Mouse (Mus musculus) CH12.LX (cell line): ENCODE data around the gene Hist1h2af. TPM values are rescaled to one million over a fixed set of nuclear protein-coding genes. Genes with fewer than 3 reads are reported as not detected.
A peak's percentile ranks its signal among the peaks of the same experiment; 100 is the strongest.
"Not testable (repeated sequence)": the region's sequence is repeated elsewhere in the genome, so short reads cannot be mapped to it uniquely, and the experiment has no call there.

Experiments
- DNase-seq: peaks from one replicate; pipeline ENCODE4 v3.0.0-alpha.2; 2013; ENCODE audit errors: extremely low read depth
- H3K27ac ChIP-seq: 2 replicates; pipeline ENCODE4 v1.5.1; 2012; ENCODE audit warnings: low read depth, mild to moderate bottlenecking, control low read depth, moderate library complexity; ENCODE audit not compliant: insufficient read depth
- H3K27me3 ChIP-seq: replicated peaks from 2 replicates; pipeline ENCODE3; 2012; ENCODE audit warnings: inconsistent platforms
- H3K36me3 ChIP-seq, 2 experiments: replicated peaks in 1 of 2; 2 replicates each; pipeline versions ENCODE3 to v1.6.1; 2012; ENCODE audit warnings: inconsistent platforms in 1 of 2, low read length in 1 of 2, mild to moderate bottlenecking in 1 of 2, mixed read lengths in 1 of 2, moderate library complexity in 1 of 2; ENCODE audit not compliant: control insufficient read depth in 1 of 2, insufficient read depth in 1 of 2
- H3K4me1 ChIP-seq, 2 experiments: 2 replicates each; pipeline ENCODE4 v1.6.1; 2012; ENCODE audit warnings: inconsistent platforms in 1 of 2, moderate library complexity in 1 of 2; ENCODE audit not compliant: insufficient read depth in 2 of 2, control insufficient read depth in 1 of 2
- H3K4me2 ChIP-seq: 2 replicates; pipeline ENCODE4 v1.6.1; 2012; ENCODE audit warnings: low read depth, mild to moderate bottlenecking, control low read depth; ENCODE audit not compliant: poor library complexity, insufficient read depth, severe bottlenecking
- H3K4me3 ChIP-seq, 3 experiments: fragments of 150-350 bp in 1 of 3; sonication (generic) in 1 of 3; replicated peaks in 1 of 3; 2 replicates each; pipeline versions ENCODE3 to v1.5.1; 2011 to 2012; ENCODE audit warnings: low read depth in 2 of 3, low read length in 2 of 3, mild to moderate bottlenecking in 2 of 3, moderate library complexity in 2 of 3, control low read depth in 1 of 3, improper control_type of control experiment in 1 of 3, inconsistent platforms in 1 of 3, mixed read lengths in 1 of 3; ENCODE audit not compliant: poor library complexity in 1 of 3
- H3K79me2 ChIP-seq: replicated peaks from 2 replicates; pipeline ENCODE4 v1.6.1; 2012; ENCODE audit warnings: mild to moderate bottlenecking, moderate library complexity; ENCODE audit not compliant: control insufficient read depth, poor library complexity, insufficient read depth, severe bottlenecking; ENCODE audit errors: extremely low read depth
- H3K9ac ChIP-seq: 2 replicates; pipeline ENCODE4 v1.6.1; 2012; ENCODE audit warnings: low read depth, mild to moderate bottlenecking, control low read depth, moderate library complexity; ENCODE audit not compliant: insufficient read depth
- H3K9me3 ChIP-seq: replicated peaks from 2 replicates; pipeline ENCODE3; 2012; ENCODE audit warnings: low read length, inconsistent platforms, mixed read lengths
- BHLHE40 ChIP-seq: IDR thresholded peaks from 2 replicates; pipeline ENCODE4 v1.6.1; 2011; ENCODE audit warnings: mild to moderate bottlenecking, low read depth, low read length, improper control_type of control experiment
- CHD1 ChIP-seq: IDR thresholded peaks from 2 replicates; pipeline ENCODE4 v1.6.1; 2012; ENCODE audit warnings: low read depth, low read length, improper control_type of control experiment, inconsistent platforms
- CTCF ChIP-seq, 2 experiments: IDR thresholded peaks in 1 of 2; conservative IDR thresholded peaks in 1 of 2; 2 replicates each; pipeline ENCODE4 v1.5.1; 2011 to 2012; ENCODE audit warnings: low read depth in 2 of 2, low read length in 2 of 2, improper control_type of control experiment in 1 of 2, inconsistent platforms in 1 of 2, mild to moderate bottlenecking in 1 of 2, moderate library complexity in 1 of 2
- E2F4 ChIP-seq: IDR thresholded peaks from 2 replicates; pipeline ENCODE4 v1.6.1; 2011; ENCODE audit warnings: low read depth, low read length, improper control_type of control experiment; ENCODE audit not compliant: insufficient replicate concordance
- ELF1 ChIP-seq: IDR thresholded peaks from 2 replicates; pipeline ENCODE4 v1.6.1; 2014; ENCODE audit warnings: low read depth, mild to moderate bottlenecking, inconsistent platforms, low read length, improper control_type of control experiment
- ETS1 ChIP-seq: conservative IDR thresholded peaks from 2 replicates; pipeline ENCODE4 v1.6.1; 2012; ENCODE audit warnings: low read depth, mild to moderate bottlenecking, inconsistent platforms, low read length, improper control_type of control experiment, moderate library complexity
- HCFC1 ChIP-seq: IDR thresholded peaks from 2 replicates; pipeline ENCODE4 v1.6.1; 2012; ENCODE audit warnings: low read depth, mild to moderate bottlenecking, inconsistent platforms, low read length, improper control_type of control experiment
- IRF4 ChIP-seq: IDR thresholded peaks from 2 replicates; pipeline ENCODE4 v1.6.1; 2014; ENCODE audit warnings: low read depth, mild to moderate bottlenecking, inconsistent platforms, low read length, improper control_type of control experiment
- JUN ChIP-seq: IDR thresholded peaks from 2 replicates; pipeline ENCODE4 v1.6.1; 2011; ENCODE audit warnings: low read depth, mild to moderate bottlenecking, low read length, improper control_type of control experiment, moderate library complexity; ENCODE audit not compliant: insufficient read depth
- JUND ChIP-seq: conservative IDR thresholded peaks from 2 replicates; pipeline ENCODE4 v1.6.1; 2011; ENCODE audit warnings: low read depth, low read length, improper control_type of control experiment
- KAT2A ChIP-seq: IDR thresholded peaks from 2 replicates; pipeline ENCODE4 v1.6.1; 2012; ENCODE audit warnings: low read length, improper control_type of control experiment, inconsistent platforms; ENCODE audit not compliant: insufficient replicate concordance
- MAFK ChIP-seq: IDR thresholded peaks from 2 replicates; pipeline ENCODE4 v1.6.1; 2011; ENCODE audit warnings: low read length, improper control_type of control experiment; ENCODE audit not compliant: insufficient replicate concordance
- MAX ChIP-seq: IDR thresholded peaks from 2 replicates; pipeline ENCODE4 v1.6.1; 2011; ENCODE audit warnings: low read length, improper control_type of control experiment
- MEF2A ChIP-seq: IDR thresholded peaks from 2 replicates; pipeline ENCODE4 v1.6.1; 2014; ENCODE audit warnings: low read depth, mild to moderate bottlenecking, inconsistent platforms, low read length, improper control_type of control experiment, borderline replicate concordance
- MXI1 ChIP-seq: IDR thresholded peaks from 2 replicates; pipeline ENCODE4 v1.6.1; 2011; ENCODE audit warnings: mild to moderate bottlenecking, low read depth, low read length, improper control_type of control experiment
- MYC ChIP-seq: IDR thresholded peaks from 2 replicates; pipeline ENCODE4 v1.6.1; 2011; ENCODE audit warnings: low read depth, mild to moderate bottlenecking, improper control_type of control experiment, low read length
- NELFE ChIP-seq: IDR thresholded peaks from 2 replicates; pipeline ENCODE4 v1.6.1; 2011; ENCODE audit warnings: low read depth, low read length, improper control_type of control experiment
- POLR2A ChIP-seq: IDR thresholded peaks from 2 replicates; pipeline ENCODE4 v1.6.1; 2011; ENCODE audit warnings: low read depth, mild to moderate bottlenecking, improper control_type of control experiment, low read length
- POLR2AphosphoS2 ChIP-seq: IDR thresholded peaks from 2 replicates; pipeline ENCODE4 v1.6.1; 2011; ENCODE audit warnings: low read depth, low read length, improper control_type of control experiment
- RCOR1 ChIP-seq: conservative IDR thresholded peaks from 2 replicates; pipeline ENCODE4 v1.6.1; 2012; ENCODE audit warnings: low read depth, mild to moderate bottlenecking, inconsistent platforms, low read length, improper control_type of control experiment
- SIN3A ChIP-seq: IDR thresholded peaks from 2 replicates; pipeline ENCODE4 v1.6.1; 2012; ENCODE audit warnings: low read length, improper control_type of control experiment, inconsistent platforms
- TBP ChIP-seq: conservative IDR thresholded peaks from 2 replicates; pipeline ENCODE4 v1.6.1; 2011; ENCODE audit warnings: low read depth, low read length, improper control_type of control experiment
- TCF12 ChIP-seq: IDR thresholded peaks from 2 replicates; pipeline ENCODE4 v1.6.1; 2014; ENCODE audit warnings: low read depth, mild to moderate bottlenecking, inconsistent platforms, low read length, improper control_type of control experiment
- UBTF ChIP-seq: IDR thresholded peaks from 2 replicates; pipeline ENCODE4 v1.6.1; 2012; ENCODE audit warnings: low read depth, mild to moderate bottlenecking, inconsistent platforms, low read length, improper control_type of control experiment, moderate library complexity
- ZMIZ1 ChIP-seq: IDR thresholded peaks from 2 replicates; pipeline ENCODE4 v1.6.1; 2012; ENCODE audit warnings: low read depth, mild to moderate bottlenecking, inconsistent platforms, low read length, improper control_type of control experiment
- dilution Hi-C: fragments of 300-500 bp; cut with MboI; formaldehyde crosslinking; loops from 2 replicates; pipeline ENCODE4 v1.14.3; 2020; ENCODE audit warnings: low sequenced_read_pairs; ENCODE audit not compliant: extremely low pct_unique_long_range_greater_than_20kb, extremely low pct_ligation_motif_present
- in situ Hi-C: fragments of 300-500 bp; cut with MboI; formaldehyde crosslinking; loops from 3 replicates; pipeline ENCODE4 v1.14.3; 2019; ENCODE audit warnings: low sequenced_read_pairs, low pct_ligation_motif_present, low pct_unique_long_range_greater_than_20kb, mixed read lengths
- polyA plus RNA-seq: library from polyadenylated mRNA; unstranded; fragments of >175 nt; gene quantifications from 2 replicates; pipeline ENCODE4 v1.2.1, GENCODE M21; 2012; ENCODE audit warnings: low read depth; ENCODE audit not compliant: insufficient read length
- total RNA-seq, 2 experiments: library from RNA; depleted of rRNA; stranded (reverse); fragments of 300-350 nt in 1 of 2; fragments of >200 nt in 1 of 2; gene quantifications; 2 replicates each; pipeline ENCODE4 v1.2.3; 2012 to 2014

Hist1h2af gene
- total and polyA plus RNA-seq, 3 experiments = 57.1 to 932 (median 68.6) TPM

- peak within 1 kb of the TSS; percentile 97 for H3K27ac ChIP-seq
- peak; percentile 98 for DNase-seq
- peak within 1 kb of the TSS; percentile 35 to 58 (median 49) for H3K4me3 ChIP-seq
- H3K4me2 ChIP-seq = peak within 1 kb of the TSS; percentile 99
- H3K79me2 ChIP-seq, dilution Hi-C loops, H3K9me3 ChIP-seq, H3K27me3 ChIP-seq, H3K36me3 ChIP-seq: not testable (repeated sequence)
- TF ChIP-seq MAFK (0 out of 2 replicates have a peak, but pooled peaks have one; percentile 24), JUN (peak; percentile 54), ZMIZ1 (peak; percentile 100), POLR2AphosphoS2 (peak; percentile 98), TCF12 (peak; percentile 84), SIN3A (peak; percentile 80), HCFC1 (peak; percentile 80), BHLHE40 (peak; percentile 41; the same call in 1 of the 2 replicates), UBTF (peak; percentile 95), MXI1 (peak; percentile 61; the same call in 1 of the 2 replicates), RCOR1 (0 out of 2 replicates have a peak, but pooled peaks have one; percentile 58), MYC (peak; percentile 25; the same call in 1 of the 2 replicates), ELF1 (peak; percentile 99), IRF4 (peak; percentile 49), MAX (0 out of 2 replicates have a peak, but pooled peaks have one; percentile 70), ETS1 (0 out of 2 replicates have a peak, but pooled peaks have one; percentile 17), E2F4 (peak; percentile 86; the same call in 1 of the 2 replicates), TBP (peak; percentile 99), JUND (peak; percentile 60), MEF2A (peak; percentile 62; the same call in 1 of the 2 replicates), POLR2A (peak; percentile 98), CTCF (conservative IDR thresholded peaks at IDR 0.05 in 1 of 2, IDR thresholded peaks at IDR 0.05 in 1 of 2; ENCODE audit: low read depth in 2 of 2, low read length in 2 of 2) (0 out of 4 replicates have a peak, but pooled peaks of 1 of the 2 experiments have one; percentile 0), CHD1 (0 out of 2 replicates have a peak, but pooled peaks have one; percentile 33), KAT2A (0 out of 2 replicates have a peak, but pooled peaks have one; percentile 63), NELFE (peak; percentile 100)
- in situ Hi-C loops = loop anchor here (25.0 kb wide), 1 partner anchor 1825 kb away; the partner anchor contains the start of gene Hist1h4j
- peaks cover 3 to 27% of the 10 kb centered on the region in 2 experiments; a peak in 2 of 4 replicates for H3K4me1 ChIP-seq
- peak within 1 kb of the TSS; percentile 100 for H3K9ac ChIP-seq
Observed at GRCm38 (mm10) chr13:23561883-23562659, 28.4 kb downstream of the Hist1h2af start, which contains the start of gene Hist1h3e. TSS of gene Hist1h3e (minus strand) at chr13:23562369.
